Mouse (Mus musculus) limb, embryonic 15.5 days (tissue): Measurements from ENCODE around the gene Slc26a10. TPM values are rescaled to one million over a fixed set of nuclear protein-coding genes. Genes with fewer than 3 reads are reported as not detected.
"Not testable (repeated sequence)": the region's sequence is repeated elsewhere in the genome, so short reads cannot be mapped to it uniquely, and the experiment has no call there.

ENCODE experiments used
- ATAC-seq: fragments of 200-750 bp; cut with Nextera tagmentation; 2 replicates; pipeline ENCODE4 v1.8.0; 2017; ENCODE audit warnings: low read depth, moderate TSS enrichment; ENCODE audit not compliant: insufficient number of reproducible peaks, low FRiP score, low TSS enrichment
- H3K27ac ChIP-seq: fragments of 300-500 bp; sonication (generic); 2 replicates; pipeline ENCODE4 v1.5.1; 2015; ENCODE audit warnings: moderate library complexity, mild to moderate bottlenecking, inconsistent platforms
- H3K27me3 ChIP-seq: fragments of 300-500 bp; sonication (generic); 2 replicates; pipeline ENCODE4 v1.6.1; 2015; ENCODE audit warnings: inconsistent platforms
- H3K36me3 ChIP-seq: fragments of 300-500 bp; sonication (generic); 2 replicates; pipeline ENCODE4 v1.6.1; 2015; ENCODE audit warnings: inconsistent platforms
- H3K4me1 ChIP-seq: fragments of 300-500 bp; sonication (generic); 2 replicates; pipeline ENCODE4 v1.6.1; 2015; ENCODE audit warnings: inconsistent platforms
- H3K4me2 ChIP-seq: fragments of 300-500 bp; sonication (generic); 2 replicates; pipeline ENCODE4 v1.6.1; 2015; ENCODE audit warnings: mild to moderate bottlenecking, inconsistent platforms
- H3K4me3 ChIP-seq: fragments of 300-500 bp; sonication (generic); 2 replicates; pipeline ENCODE4 v1.5.1; 2015; ENCODE audit warnings: mild to moderate bottlenecking, inconsistent platforms
- H3K9ac ChIP-seq: fragments of 300-500 bp; sonication (generic); 2 replicates; pipeline ENCODE4 v1.6.1; 2015; ENCODE audit warnings: inconsistent platforms
- H3K9me3 ChIP-seq: fragments of 300-500 bp; sonication (generic); 2 replicates; pipeline ENCODE4 v1.6.1; 2016; ENCODE audit warnings: inconsistent platforms
- WGBS: fragments of 180-500 bp; shearing (Covaris S2); methylation state at CpG from one replicate; pipeline ENCODE4 v1.1.7; 2015; 5-methylcytosine and 5-hydroxymethylcytosine counted together
- polyA plus RNA-seq: library from polyadenylated mRNA; unstranded; fragments of >200 nt; fragmentation: Nextera tagmentation; extraction: Ambion mirVana; gene quantifications from 2 replicates; pipeline ENCODE4 v1.2.1, GENCODE M21; 2015

The Slc26a10 gene
- polyA plus RNA-seq, 1 experiment from 2014 or later: 1.7 TPM

DNA sequence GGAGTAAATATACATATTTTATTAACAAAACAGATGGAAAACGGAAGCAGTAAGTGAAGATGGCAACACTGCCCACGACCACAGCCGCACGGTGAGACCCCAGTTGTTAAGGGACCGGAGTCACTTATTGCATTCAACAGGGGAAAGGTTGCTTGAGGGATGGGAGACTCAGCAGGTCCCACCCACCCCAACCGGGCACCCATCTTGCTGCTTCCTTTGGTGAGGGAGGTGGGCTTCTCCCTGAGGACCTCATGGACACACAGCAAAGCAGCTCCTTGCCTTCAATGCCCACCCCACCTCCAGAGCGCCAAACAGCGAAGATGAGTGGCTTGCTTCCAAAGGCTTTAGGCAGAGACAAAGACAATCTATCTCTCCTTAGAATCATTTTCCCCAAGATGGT lies 16.7 kb upstream of the Slc26a10 start:
- 85% methylated on average over 8 of the region's 8 CpGs for WGBS
- no peak for ATAC-seq
- no peaks in the 10 kb centered on the region for H3K9me3 ChIP-seq
- no peak overlapping the region for H3K4me2 ChIP-seq
- H3K27ac ChIP-seq: peak overlapping the region; percentile 97
- peaks cover 36% of the 10 kb centered on the region for H3K4me1 ChIP-seq
- no peaks in the 10 kb centered on the region for H3K27me3 ChIP-seq
- no peak overlapping the region for H3K9ac ChIP-seq
- no peak overlapping the region for H3K4me3 ChIP-seq
- peaks cover 49% of the 10 kb centered on the region for H3K36me3 ChIP-seq

DNA sequence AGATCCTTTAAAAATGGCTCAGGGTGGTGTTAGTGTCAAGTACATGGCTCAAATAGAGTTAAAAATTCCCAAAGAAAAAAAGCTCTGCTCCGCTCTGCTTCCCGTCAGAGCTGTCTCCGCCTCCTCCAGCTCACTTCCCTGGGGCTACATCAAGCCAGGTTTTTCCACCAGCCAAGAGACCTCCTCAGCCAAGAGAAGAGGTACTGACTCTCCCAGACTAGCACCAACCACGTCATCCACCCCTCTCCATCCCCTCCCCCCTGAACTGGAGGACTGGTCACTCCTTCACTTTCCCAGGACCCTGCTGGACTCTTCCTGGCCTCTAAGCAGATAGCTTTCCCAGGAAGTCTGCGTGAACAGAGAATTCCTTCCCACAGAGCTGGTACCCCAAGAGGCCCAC lies 15.9 kb upstream of the Slc26a10 start:
- Histone ChIP-seq H3K9ac (peak overlapping the region; percentile 86; the same call in 1 of the 2 replicates), H3K4me1 (peaks cover 36% of the 10 kb centered on the region), H3K4me2 (peak overlapping the region; percentile 69), H3K4me3 (peak overlapping the region; percentile 95), H3K27ac (peak overlapping the region; percentile 97), H3K9me3 (no peaks in the 10 kb centered on the region), H3K27me3 (no peaks in the 10 kb centered on the region), H3K36me3 (peaks cover 45% of the 10 kb centered on the region)
- ATAC-seq: peak; percentile 84
- 2% methylated on average over 5 of the region's 5 CpGs for WGBS

DNA sequence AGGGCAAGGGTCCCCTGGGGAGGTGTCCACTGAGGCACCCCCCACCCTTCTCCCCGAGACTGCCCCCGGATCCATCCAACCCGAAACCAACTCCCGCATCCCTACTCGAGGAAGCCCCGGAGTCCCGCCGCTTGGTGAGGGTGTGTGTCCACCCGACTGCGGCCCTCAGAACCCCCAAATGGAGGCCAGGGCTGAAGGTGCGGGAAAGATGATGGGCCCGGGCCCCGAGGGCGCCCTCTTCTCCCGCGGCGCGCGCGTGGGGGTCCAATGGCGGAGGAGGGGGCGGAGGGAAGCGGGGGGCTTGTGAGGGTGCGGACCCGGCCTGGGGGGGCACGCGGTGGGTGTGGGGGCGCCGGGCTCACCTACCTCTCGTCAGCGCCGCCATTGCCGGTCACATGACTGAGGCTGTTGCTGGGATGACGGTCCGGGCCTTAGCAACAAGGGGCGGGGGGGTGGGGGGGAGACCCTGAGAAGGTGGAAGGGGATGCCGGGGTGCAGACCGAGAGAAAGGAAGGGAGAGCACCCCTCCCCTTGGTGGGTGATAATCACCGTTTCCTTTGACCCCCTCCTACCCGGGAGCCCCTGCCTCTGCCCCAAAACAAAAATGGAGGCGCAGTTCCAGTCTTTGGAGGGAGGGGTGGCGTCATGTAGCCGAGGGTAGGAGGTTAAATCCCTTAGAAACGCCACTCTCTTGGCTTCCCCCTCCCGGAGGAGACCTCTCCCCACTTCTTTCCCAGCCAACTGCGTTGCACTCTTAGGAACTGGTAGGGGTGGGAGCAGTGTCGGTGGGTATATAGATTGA lies 15.1 kb upstream of the Slc26a10 start, which contains the start of gene Dtx3:
TSS of gene Dtx3 (minus strand) at position 401 of the 802 bp plus-strand sequence.
- Histone ChIP-seq H3K36me3 (peaks cover 43% of the 10 kb centered on the region), H3K9me3 (no peaks in the 10 kb centered on the region), H3K27ac (peak within 1 kb of the TSS; percentile 97), H3K4me1 (peaks cover 45% of the 10 kb centered on the region), H3K9ac (peak within 1 kb of the TSS; percentile 86), H3K4me3 (peak within 1 kb of the TSS; percentile 95), H3K27me3 (no peaks in the 10 kb centered on the region), H3K4me2 (peak within 1 kb of the TSS; percentile 69)
- ATAC-seq: peak; percentile 9; the same call in 1 of the 2 replicates
- under 1% methylated on average over 41 of the region's 47 CpGs for WGBS

DNA sequence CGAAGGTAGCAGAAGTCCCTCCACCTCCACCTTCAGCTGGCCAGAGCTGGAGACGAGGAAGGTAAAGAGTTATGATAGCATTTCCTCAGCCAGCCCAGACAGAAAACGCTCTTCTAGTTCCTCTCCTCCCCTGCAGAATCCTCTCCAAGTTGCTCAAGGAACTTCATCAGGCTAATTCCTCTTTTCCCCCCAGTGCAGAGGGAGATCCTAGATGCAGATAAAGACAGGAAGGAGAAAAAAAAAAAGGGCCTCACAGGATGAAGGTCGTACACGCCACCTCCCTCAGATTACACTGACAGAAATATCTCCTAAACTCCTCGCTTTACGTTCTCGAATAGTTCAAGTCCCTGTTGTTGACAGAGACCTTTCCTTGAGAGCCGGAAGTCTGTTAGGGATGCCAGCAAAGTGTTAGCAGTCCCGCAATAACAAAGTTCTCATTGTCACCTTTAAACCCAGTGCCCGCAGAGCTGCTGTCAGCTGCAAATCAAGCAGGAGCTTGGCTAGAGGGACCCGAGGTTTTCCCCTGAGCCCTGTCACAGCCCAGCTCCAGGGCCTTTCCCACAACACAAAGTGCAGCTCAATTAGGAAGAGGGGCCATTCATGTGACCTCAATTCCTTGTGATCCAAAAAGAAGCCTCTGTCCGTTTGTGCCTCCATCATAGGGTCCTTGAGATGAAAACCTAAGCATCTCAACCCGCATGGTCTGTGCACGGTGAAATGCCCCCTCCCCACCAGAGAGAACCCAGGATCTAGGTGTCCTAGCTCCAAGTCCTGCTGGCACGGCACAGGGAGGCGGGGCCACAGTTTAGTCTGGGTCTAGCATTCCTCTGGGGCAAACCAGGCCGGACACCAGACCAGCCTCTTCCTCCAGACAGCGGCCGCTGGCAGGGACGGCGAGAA lies 14.2 kb upstream of the Slc26a10 start:
- peak overlapping the region; percentile 97 for H3K27ac ChIP-seq
- H3K9me3 ChIP-seq: no peaks in the 10 kb centered on the region
- peak overlapping the region; percentile 86 for H3K9ac ChIP-seq
- ATAC-seq: no peak
- no peaks in the 10 kb centered on the region for H3K27me3 ChIP-seq
- H3K4me1 ChIP-seq: peaks cover 53% of the 10 kb centered on the region
- peak overlapping the region; percentile 69 for H3K4me2 ChIP-seq
- H3K36me3 ChIP-seq: peaks cover 38% of the 10 kb centered on the region
- peak overlapping the region; percentile 95 for H3K4me3 ChIP-seq
- 10% methylated on average over 22 of the region's 22 CpGs for WGBS

DNA sequence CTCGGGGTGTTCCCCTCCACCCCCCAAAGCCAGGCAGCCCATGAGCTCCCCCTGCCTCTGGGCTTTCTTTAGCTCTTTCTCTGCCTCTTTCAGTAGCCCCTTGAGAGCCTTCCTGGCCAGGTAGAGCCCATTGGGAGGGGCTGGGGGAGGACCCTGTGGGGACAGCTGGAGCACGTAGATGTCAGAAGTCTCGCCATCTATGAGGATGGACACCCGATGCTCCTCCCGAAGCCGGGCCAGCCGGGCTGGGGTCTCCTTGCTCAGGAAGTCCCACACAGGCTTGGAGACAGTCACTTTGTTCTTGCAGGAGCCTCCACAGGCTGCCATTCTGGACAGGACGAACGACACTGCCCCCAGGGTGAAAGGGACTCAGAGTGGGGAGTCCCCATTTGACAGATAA lies 12.6 kb upstream of the Slc26a10 start:
- no peaks in the 10 kb centered on the region for H3K9me3 ChIP-seq
- no peak for ATAC-seq
- WGBS: 69% methylated on average over 9 of the region's 9 CpGs
- no peak overlapping the region for H3K4me3 ChIP-seq
- H3K27me3 ChIP-seq: no peaks in the 10 kb centered on the region
- H3K4me1 ChIP-seq: peaks cover 57% of the 10 kb centered on the region
- H3K27ac ChIP-seq: no peak overlapping the region
- H3K36me3 ChIP-seq: peaks cover 21% of the 10 kb centered on the region
- no peak overlapping the region for H3K4me2 ChIP-seq
- H3K9ac ChIP-seq: no peak overlapping the region

DNA sequence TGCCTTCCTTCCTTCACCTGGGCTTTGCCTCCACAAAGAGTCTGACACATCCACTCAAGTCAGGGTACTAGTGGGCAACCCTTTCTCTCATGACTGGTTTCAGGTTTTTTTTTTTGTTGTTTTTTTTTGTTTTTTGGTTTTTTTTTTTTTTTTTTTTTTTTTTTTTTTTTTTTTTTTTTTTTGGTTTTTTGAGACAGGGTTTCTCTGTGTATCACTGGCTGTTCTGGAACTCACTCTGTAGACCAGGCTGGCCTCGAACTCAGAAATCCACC lies 11.5 kb upstream of the Slc26a10 start:
- not testable (repeated sequence) for ATAC-seq, H3K4me2 ChIP-seq, H3K27ac ChIP-seq, H3K9ac ChIP-seq, H3K9me3 ChIP-seq, H3K4me3 ChIP-seq, H3K27me3 ChIP-seq
- H3K4me1 ChIP-seq: peaks cover 57% of the 10 kb centered on the region
- WGBS: 67% methylated on average over 1 of the region's 1 CpGs
- peaks cover 18% of the 10 kb centered on the region for H3K36me3 ChIP-seq

DNA sequence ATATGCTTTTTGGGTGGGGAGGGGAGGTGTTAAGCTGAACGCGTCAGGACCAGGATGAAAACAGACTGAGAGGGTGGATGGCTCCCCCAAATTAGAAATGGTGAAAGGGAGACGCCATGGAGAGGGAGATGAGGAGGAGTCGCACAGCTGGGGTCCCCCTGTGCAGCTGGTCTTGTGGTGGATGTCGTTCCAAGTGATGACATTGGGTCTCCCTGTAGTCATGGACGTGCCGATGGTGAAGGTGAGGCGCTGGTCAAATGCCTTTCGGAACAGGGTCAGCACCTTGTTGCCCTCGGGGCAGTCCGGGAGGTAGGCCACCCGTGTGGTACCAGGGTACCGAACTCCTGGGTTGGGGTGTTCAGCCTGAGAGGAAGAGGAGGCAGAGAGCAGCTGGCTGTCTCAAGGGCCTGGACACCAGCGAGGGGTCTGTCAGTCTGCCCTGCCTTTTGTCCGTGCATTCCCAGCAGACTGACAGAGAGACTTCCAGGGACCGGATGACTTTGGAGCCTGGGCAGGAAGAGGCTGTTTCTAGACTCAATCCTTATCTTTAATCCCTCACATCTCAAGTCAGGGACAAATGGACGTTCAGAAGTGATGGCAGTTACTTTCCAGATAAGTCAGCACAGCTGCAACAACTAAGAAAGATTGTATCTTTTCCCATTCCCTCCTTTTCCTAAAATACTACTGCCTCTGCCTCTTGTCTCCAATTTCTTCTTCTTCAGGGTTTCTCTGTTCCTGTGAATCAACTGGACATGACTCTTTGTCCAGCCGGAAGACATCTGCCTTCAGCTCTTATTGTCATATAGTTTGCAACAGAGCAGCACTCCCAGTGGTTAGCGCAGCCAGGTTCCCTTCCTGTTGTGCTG lies 11.0 kb upstream of the Slc26a10 start:
- peak overlapping the region; percentile 12; the same call in 1 of the 2 replicates for H3K27ac ChIP-seq
- H3K4me1 ChIP-seq: peaks cover 52% of the 10 kb centered on the region
- 80% methylated on average over 19 of the region's 19 CpGs for WGBS
- H3K4me3 ChIP-seq: peak overlapping the region; percentile 76; the same call in 1 of the 2 replicates
- H3K9me3 ChIP-seq: no peaks in the 10 kb centered on the region
- no peak overlapping the region for H3K9ac ChIP-seq
- H3K27me3 ChIP-seq: no peaks in the 10 kb centered on the region
- ATAC-seq: no peak
- H3K36me3 ChIP-seq: peaks cover 23% of the 10 kb centered on the region
- no peak overlapping the region for H3K4me2 ChIP-seq

DNA sequence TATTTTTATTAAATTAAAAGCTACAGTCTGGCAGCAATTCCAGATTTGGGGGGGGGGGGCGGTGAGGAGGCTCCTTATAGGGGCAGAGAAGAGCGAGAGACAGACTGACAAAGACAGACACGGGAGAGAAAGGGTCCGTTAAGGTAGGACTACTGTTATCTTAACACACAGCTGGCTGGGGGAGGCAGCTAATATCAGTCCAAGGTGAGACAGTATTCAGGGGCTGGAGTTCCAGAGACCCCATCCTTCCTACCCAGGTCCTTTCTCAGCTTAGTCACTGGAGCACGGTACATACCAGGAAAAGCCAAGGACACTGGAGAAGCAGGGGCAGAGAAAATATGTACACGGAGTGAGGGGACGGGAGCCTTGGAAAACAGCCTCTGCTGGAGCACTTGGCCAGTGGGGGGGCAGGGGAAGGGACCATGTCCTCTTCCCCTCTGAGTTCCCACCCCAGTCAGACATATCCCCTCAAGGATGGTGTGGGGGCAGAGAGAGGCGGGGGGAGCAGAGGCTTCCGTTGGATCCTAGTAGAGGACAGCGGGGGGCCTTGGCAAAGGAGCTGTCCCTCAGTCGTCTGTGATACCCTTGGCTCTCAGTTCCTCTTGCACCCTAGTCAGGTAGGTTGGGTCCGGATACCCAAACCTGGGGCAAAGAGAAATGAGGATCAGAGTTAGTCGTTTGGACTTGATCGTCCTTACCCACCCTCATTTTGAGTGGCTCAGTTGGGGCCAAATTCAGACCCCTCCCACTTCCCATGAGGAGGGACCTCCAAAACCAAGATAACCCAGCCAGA lies 10.1 kb upstream of the Slc26a10 start:
- H3K4me2 ChIP-seq: peak overlapping the region; percentile 88
- peaks cover 48% of the 10 kb centered on the region for H3K4me1 ChIP-seq
- H3K9me3 ChIP-seq: no peaks in the 10 kb centered on the region
- no peak for ATAC-seq
- 36% methylated on average over 14 of the region's 14 CpGs for WGBS
- peak overlapping the region; percentile 76 for H3K4me3 ChIP-seq
- peaks cover 32% of the 10 kb centered on the region for H3K36me3 ChIP-seq
- no peaks in the 10 kb centered on the region for H3K27me3 ChIP-seq
- H3K9ac ChIP-seq: no peak overlapping the region
- H3K27ac ChIP-seq: peak overlapping the region; percentile 96

DNA sequence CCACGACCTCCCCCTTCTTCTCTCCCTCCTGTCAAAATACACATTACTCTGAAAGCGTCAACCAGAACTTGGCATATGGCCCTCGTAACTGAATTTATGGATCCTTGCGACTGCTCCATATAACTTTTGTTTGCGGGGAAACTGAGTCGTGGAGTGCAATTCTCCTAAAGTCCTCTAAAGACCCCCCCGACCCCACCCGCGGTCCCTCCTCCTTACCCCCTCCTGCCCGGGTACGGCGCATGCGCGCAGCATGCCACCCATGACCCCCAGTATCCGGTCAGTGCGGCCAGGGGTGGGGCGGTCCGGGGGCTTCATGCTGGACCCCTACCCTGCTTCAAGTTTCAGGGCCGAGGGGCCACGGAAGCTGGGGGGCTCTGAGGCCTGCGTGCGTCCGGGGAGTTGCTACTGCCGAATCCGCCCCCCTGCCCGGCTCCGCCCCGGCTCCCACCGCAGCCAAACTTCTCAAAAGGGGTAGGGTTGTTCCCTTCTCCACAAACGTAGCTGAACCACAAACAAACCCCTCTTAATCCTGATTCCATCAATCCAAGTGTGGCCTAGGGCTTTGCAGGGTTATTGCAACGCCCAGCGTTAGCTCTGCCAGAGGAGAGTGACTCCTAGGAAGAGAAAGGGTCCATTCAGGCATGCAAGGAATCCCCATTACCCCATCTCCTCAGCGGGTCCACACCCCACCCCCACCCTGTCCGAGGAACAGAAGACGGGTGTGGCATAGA lies 9.4 kb upstream of the Slc26a10 start, which contains the start of gene Arhgef25:
TSS of gene Arhgef25 (minus strand) at position 433 of the 731 bp plus-strand sequence.
- Histone ChIP-seq H3K4me2 (peak within 1 kb of the TSS; percentile 88), H3K9ac (peak within 1 kb of the TSS; percentile 78), H3K9me3 (no peaks in the 10 kb centered on the region), H3K4me1 (peaks cover 47% of the 10 kb centered on the region), H3K27ac (peak within 1 kb of the TSS; percentile 96), H3K27me3 (no peaks in the 10 kb centered on the region), H3K36me3 (peaks cover 39% of the 10 kb centered on the region), H3K4me3 (peak within 1 kb of the TSS; percentile 76)
- WGBS: 1% methylated on average over 35 of the region's 35 CpGs
- ATAC-seq: peak; percentile 62

DNA sequence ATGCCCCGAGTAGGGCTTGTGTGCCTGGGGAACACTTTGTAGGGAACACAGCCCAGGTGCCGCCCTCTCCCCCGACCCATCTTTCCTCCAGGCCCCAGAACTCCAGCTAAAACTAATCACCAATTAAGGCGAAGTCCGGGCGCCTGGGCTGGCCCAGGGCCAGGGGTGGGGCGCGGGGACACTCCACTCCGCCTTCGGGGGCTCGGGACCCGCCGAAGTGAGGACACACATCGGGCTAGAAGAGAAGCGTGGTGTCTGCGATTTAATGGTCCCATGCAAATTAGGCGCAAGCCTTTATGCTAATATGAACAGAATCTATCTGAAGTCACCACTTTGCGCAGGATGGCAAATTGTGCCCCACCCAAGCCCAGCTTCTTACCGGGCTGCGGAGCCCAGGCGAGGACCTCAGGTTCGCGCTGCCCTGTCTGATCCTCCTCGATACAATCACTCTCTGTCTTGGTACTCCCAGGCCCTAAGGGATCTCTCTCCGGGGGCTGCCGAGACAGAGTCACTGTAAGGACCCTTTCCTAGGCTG lies 8.7 kb upstream of the Slc26a10 start:
- peaks cover 46% of the 10 kb centered on the region for H3K36me3 ChIP-seq
- H3K4me1 ChIP-seq: peaks cover 43% of the 10 kb centered on the region
- no peaks in the 10 kb centered on the region for H3K9me3 ChIP-seq
- no peaks in the 10 kb centered on the region for H3K27me3 ChIP-seq
- H3K9ac ChIP-seq: peak overlapping the region; percentile 78
- WGBS: under 1% methylated on average over 26 of the region's 26 CpGs
- H3K4me2 ChIP-seq: peak overlapping the region; percentile 88
- peak overlapping the region; percentile 76 for H3K4me3 ChIP-seq
- no peak for ATAC-seq
- peak overlapping the region; percentile 96 for H3K27ac ChIP-seq
